In genomic region chr2:51546181-51546580, GRCm38 (mm10) we compare ENCODE assay signal across 25 mouse cellular contexts.
"Had no signal": no experiment of that assay in that cellular context is flagged by ENCODE, and none has a peak within 500 bp of the region (broad histone marks: within the 10 kb centered on the region; RNA-seq: fewer than 3 reads in every experiment).

No protein-coding gene starts in this region.

- H3K4me1 ChIP-seq: heart, embryonic 15.5 days; hindbrain, embryonic 15.5 days; liver, embryonic 13.5 days had no signal

- H3K27me3 ChIP-seq: heart, embryonic 13.5 days; heart, embryonic 15.5 days; hindbrain, embryonic 13.5 days; hindbrain, embryonic 15.5 days; limb, embryonic 12.5 days; liver, embryonic 13.5 days had no signal

- H3K36me3 ChIP-seq: heart, embryonic 13.5 days; heart, embryonic 15.5 days; hindbrain, embryonic 13.5 days; hindbrain, embryonic 15.5 days; limb, embryonic 10.5 days; limb, embryonic 12.5 days; liver, embryonic 13.5 days had no signal

- H3K4me3 ChIP-seq: gastrocnemius, adult 2 months; heart, adult 2 months; heart, embryonic 13.5 days; heart, embryonic 15.5 days; hindbrain, embryonic 13.5 days; hindbrain, embryonic 15.5 days; layer of hippocampus, adult 2 months; left cerebral cortex, adult 2 months; limb, embryonic 10.5 days; limb, embryonic 12.5 days; liver, embryonic 13.5 days had no signal

- H3K4me2 ChIP-seq: heart, embryonic 11.5 days; heart, embryonic 13.5 days; heart, embryonic 15.5 days; hindbrain, embryonic 13.5 days; hindbrain, embryonic 15.5 days; limb, embryonic 12.5 days; liver, embryonic 11.5 days; liver, embryonic 13.5 days had no signal

- H3K9ac ChIP-seq: heart, embryonic 13.5 days; heart, embryonic 15.5 days; hindbrain, embryonic 13.5 days; hindbrain, embryonic 15.5 days; limb, embryonic 12.5 days; liver, embryonic 13.5 days had no signal

- H3K9me3 ChIP-seq: heart, embryonic 13.5 days; heart, embryonic 15.5 days; hindbrain, embryonic 13.5 days; hindbrain, embryonic 15.5 days; limb, embryonic 10.5 days; limb, embryonic 12.5 days; liver, embryonic 13.5 days had no signal

- ATAC-seq: hindbrain, postnatal 0 days; intestine, postnatal 0 days had no signal

- H3K27ac ChIP-seq: gastrocnemius, adult 2 months; heart, adult 2 months; heart, embryonic 13.5 days; heart, embryonic 15.5 days; hindbrain, embryonic 13.5 days; hindbrain, embryonic 15.5 days; hindbrain, postnatal 0 days; layer of hippocampus, adult 2 months; left cerebral cortex, adult 2 months; limb, embryonic 10.5 days; limb, embryonic 12.5 days; liver, embryonic 13.5 days had no signal

- DNase-seq: gastrocnemius, adult 2 months; gastrocnemius, postnatal 10 days; gastrocnemius, postnatal 25 days; heart, adult 2 months; heart, postnatal 14 days; heart, postnatal 36 days; kidney, adult 18-20 months; kidney, adult 8-10 months; kidney, postnatal 10 days; kidney, postnatal 25 days; kidney, postnatal 4 days; liver; liver, embryonic 13.5 days had no signal
